Mouse (Mus musculus) Muller cell, postnatal 12 days (primary cell): ENCODE results near the gene Zfp866.

Experiments
- DNase-seq: peaks from one replicate; pipeline ENCODE4 v3.0.0-alpha.2; 2015; ENCODE audit errors: inconsistent ontology term

Gene Zfp866

DNA sequence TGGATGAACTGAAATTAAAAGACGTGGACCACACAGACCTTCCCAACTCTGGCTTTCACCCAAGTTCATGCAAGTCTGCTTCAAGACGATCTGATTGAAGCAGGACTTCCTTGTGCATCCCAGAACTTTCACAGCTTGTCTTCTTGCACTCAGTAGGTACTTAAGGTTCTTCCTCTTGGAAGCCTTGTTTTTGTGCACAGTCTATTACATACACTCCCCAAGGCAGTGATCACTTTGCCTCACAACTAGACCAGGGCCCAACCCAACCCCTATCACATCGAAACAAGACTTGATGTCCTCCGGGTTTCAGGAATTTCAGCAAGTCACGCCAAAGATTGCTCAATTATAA is 73.8 kb downstream of the Zfp866 start:
- no peak for DNase-seq

DNA sequence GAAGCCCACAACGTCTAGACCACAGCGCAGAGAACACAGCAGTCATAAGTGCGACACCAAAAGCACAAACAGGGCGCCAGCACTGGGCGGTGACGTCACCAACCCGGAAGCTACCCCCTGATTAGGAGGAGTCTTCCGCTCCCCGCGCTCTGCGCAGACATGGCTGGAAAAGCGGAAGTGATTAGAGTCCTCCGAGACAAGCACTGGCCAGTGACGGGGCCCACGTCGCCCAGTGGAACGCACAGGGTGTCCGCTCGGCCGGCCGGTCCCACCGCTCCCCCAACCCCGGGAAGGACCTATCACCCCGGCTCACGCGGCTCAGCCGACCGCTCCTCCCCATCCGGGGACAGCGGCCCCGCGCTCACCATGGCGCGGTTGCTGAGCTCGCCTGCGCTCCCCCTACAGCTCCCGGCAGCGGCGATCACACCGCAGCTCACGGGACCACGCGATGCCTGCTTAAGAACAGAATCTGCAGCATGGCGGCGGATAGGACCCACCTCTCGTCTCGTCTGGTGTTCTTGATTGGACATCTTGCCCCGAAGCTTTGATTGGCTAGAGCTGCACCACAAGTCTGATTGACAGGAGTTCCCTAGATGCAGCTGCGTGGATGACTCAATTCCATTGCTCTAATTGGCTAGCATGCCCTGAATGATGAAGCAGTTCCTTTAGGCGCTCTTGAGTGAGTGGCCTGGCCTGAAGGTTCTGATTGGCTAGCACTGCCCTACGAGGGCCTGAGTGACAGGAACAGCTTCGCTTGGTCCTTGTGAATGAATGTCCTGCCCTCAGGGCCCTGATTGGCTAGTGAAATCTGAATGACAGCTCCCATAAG is 74.4 kb downstream of the Zfp866 start:
- DNase-seq: peak; percentile 98

DNA sequence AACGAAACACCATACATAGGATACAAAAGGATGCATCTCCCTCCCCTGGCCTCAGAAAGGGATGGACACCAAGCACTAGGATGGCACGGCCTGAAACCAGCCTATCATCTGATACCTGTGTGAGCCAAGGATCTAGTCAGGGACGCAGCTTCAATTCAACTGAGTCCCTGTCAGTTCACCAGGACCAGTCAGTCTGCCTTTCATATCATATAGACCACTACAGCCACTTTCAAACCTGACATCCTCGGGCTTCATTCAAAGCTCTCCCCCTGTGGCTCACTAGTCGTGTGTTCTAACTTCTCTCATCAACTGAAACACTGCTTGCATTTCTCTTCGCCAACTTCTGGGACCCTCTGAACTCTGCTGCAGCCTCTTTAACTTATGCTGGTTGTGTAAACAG is 75.6 kb downstream of the Zfp866 start:
- DNase-seq: no peak

DNA sequence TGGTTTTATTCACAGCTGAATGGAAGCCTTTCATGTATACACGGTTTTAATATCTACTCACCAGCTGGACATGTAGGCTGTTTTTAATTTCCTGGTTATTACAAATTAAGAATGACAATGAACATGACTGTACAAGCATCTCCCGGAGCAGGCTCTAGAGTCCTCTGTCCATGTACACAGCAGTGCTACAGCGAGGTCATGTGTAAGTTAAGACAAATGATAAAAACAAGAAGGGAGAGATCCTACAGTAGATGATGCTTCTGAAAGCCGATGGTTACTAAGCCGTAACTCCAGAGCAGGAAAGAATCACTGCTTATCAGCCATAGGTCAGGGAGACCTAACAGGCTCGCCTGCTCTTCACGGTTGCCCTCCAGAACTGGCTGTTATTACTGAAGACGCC is 77.5 kb downstream of the Zfp866 start:
- DNase-seq: no peak
